Mouse (Mus musculus): ENCODE data around the gene Plscr1.

DNA sequence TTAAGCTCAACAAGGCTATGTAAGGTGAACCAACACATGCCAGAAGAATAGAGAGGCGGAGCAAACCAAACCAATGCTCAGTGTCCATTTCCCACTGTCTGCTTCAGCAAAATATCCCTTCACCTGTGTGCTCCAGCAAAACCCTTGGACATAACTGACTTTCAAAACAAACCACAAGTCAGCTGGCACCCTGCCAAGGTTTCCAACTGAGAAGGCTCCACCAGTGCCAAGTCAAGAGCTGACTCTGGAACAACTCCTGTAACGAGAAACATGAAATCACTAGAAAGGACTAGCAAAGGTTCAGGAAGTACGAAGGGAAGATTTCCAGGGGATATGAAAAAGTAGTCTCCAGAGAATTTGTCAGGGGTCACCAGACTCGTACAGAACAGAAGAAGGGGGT lies 21.4 kb downstream of the Plscr1 start:
- TF ChIP-seq CTCF (IDR thresholded peaks at IDR 0.05 in 2 of 3, conservative IDR thresholded peaks at IDR 0.05 in 1 of 3; ENCODE audit: control insufficient read depth in 1 of 3, insufficient read depth in 1 of 3, low read depth in 2 of 3, low read length in 3 of 3, poor library complexity in 1 of 3, severe bottlenecking in 1 of 3) (no peak), TBP (IDR thresholded peaks at IDR 0.05; ENCODE audit: low read depth, low read length) (no peak), MAFK (IDR thresholded peaks at IDR 0.05; ENCODE audit: borderline replicate concordance, low read depth, low read length) (no peak)

All from MEL (cell line).